Mouse (Mus musculus) lung, postnatal 10 days (tissue): ENCODE measurements around the gene Tex45.
A peak's percentile ranks its signal among the peaks of the same experiment; 100 is the strongest.

Experiments used
- DNase-seq: peaks from one replicate; pipeline ENCODE4 v3.0.0; 2021

Gene Tex45

GRCm38 (mm10) chr8:3470562-3470961 lies at the start of gene Tex45:
Tex45 (plus strand) TSS chr8:3470862.
- no peak for DNase-seq

- no peak for DNase-seq
Observed at GRCm38 (mm10) chr8:3421507-3421906, 49.2 kb upstream of the Tex45 start.

- no peak for DNase-seq
Observed at GRCm38 (mm10) chr8:3425217-3425616, 45.4 kb upstream of the Tex45 start.

GRCm38 (mm10) chr8:3426211-3426610 lies 44.5 kb upstream of the Tex45 start:
- DNase-seq: no peak

- no peak for DNase-seq
Observed at GRCm38 (mm10) chr8:3428426-3428825, 42.2 kb upstream of the Tex45 start.

GRCm38 (mm10) chr8:3429966-3430365 lies 40.7 kb upstream of the Tex45 start:
- peak; percentile 53 for DNase-seq

- DNase-seq: no peak
Observed at GRCm38 (mm10) chr8:3431113-3431512, 39.5 kb upstream of the Tex45 start.

- no peak for DNase-seq
Observed at GRCm38 (mm10) chr8:3436492-3436891, 34.2 kb upstream of the Tex45 start.

- DNase-seq: no peak
Observed at GRCm38 (mm10) chr8:3439510-3439909, 31.2 kb upstream of the Tex45 start.

- DNase-seq: no peak
Observed at GRCm38 (mm10) chr8:3449226-3449625, 21.4 kb upstream of the Tex45 start.

- DNase-seq: peak; percentile 56
Observed at GRCm38 (mm10) chr8:3450670-3451069, 20.0 kb upstream of the Tex45 start.

- DNase-seq: no peak
Observed at GRCm38 (mm10) chr8:3451992-3452391, 18.7 kb upstream of the Tex45 start.

GRCm38 (mm10) chr8:3463248-3463647 lies 7.4 kb upstream of the Tex45 start:
- no peak for DNase-seq

- peak; percentile 70 for DNase-seq
Observed at GRCm38 (mm10) chr8:3464309-3464708, 6.4 kb upstream of the Tex45 start.

- peak; percentile 99 for DNase-seq
Observed at GRCm38 (mm10) chr8:3467006-3467885, 3.4 kb upstream of the Tex45 start, which contains the start of gene Pex11g. Pex11g (minus strand) TSS chr8:3467680.

GRCm38 (mm10) chr8:3467886-3468545 lies 2.6 kb upstream of the Tex45 start:
- no peak for DNase-seq

- DNase-seq: no peak
Observed at GRCm38 (mm10) chr8:3468838-3469237, 1.8 kb upstream of the Tex45 start.

GRCm38 (mm10) chr8:3475715-3476429 lies 5.2 kb downstream of the Tex45 start:
- no peak for DNase-seq

GRCm38 (mm10) chr8:3480221-3480785 lies 9.6 kb downstream of the Tex45 start:
- DNase-seq: peak; percentile 19

- DNase-seq: peak; percentile 44
Observed at GRCm38 (mm10) chr8:3481605-3482004, 10.9 kb downstream of the Tex45 start.

- DNase-seq: no peak
Observed at GRCm38 (mm10) chr8:3482240-3482740, 11.6 kb downstream of the Tex45 start.

- peak; percentile 59 for DNase-seq
Observed at GRCm38 (mm10) chr8:3483546-3483945, 12.9 kb downstream of the Tex45 start.

- no peak for DNase-seq
Observed at GRCm38 (mm10) chr8:3485192-3485591, 14.5 kb downstream of the Tex45 start.
